In the genomic region with DNA sequence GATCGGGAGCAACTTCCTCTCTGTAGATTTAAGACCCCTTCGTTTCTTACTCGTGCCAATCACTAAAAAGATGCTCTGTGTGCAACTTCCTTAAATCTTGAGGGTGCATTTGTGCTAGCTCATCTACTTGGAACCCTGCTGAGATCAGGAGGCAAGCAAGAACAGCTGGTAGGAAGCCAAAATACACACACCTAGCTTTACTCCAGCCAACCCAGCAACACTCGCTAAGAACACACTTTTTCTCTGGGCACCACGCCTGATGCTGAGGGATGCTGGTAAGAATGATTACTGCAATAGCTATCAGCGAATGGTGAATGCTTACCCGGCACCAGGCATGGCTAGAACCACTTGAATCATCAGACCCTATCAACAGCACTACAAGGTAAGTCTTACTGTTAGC, we compare ENCODE assay signal across 24 mouse cellular contexts.
"Had no signal": no experiment of that assay in that cellular context is flagged by ENCODE, and none has a peak within 500 bp of the region (broad histone marks: within the 10 kb centered on the region; RNA-seq: fewer than 3 reads in every experiment).

No protein-coding gene starts in this region.

- H3K9ac ChIP-seq: heart, embryonic 12.5 days; hindbrain, embryonic 12.5 days; hindbrain, embryonic 14.5 days; intestine, embryonic 15.5 days; limb, embryonic 12.5 days had no signal

- ATAC-seq: hindbrain, embryonic 16.5 days; inflammation-experienced regulatory T-cells, adult 6 months; intestine, embryonic 15.5 days; intestine, postnatal 0 days had no signal

- H3K27ac ChIP-seq: gastrocnemius, adult 2 months; heart, adult 2 months; hindbrain, embryonic 10.5 days; hindbrain, embryonic 12.5 days; hindbrain, embryonic 14.5 days; intestine, embryonic 15.5 days; layer of hippocampus, adult 2 months; left cerebral cortex, adult 2 months; limb, embryonic 10.5 days; limb, embryonic 12.5 days had no signal

- DNase-seq: gastrocnemius, adult 2 months; gastrocnemius, postnatal 10 days; gastrocnemius, postnatal 25 days; heart, postnatal 10 days; heart, postnatal 4 days; kidney, adult 18-20 months; kidney, adult 8-10 months; kidney, postnatal 10 days; kidney, postnatal 25 days; kidney, postnatal 4 days had no signal

- H3K36me3 ChIP-seq: intestine, embryonic 15.5 days; limb, embryonic 10.5 days; limb, embryonic 12.5 days had no signal

- H3K4me3 ChIP-seq: gastrocnemius, adult 2 months; heart, adult 2 months; heart, embryonic 12.5 days; hindbrain, embryonic 10.5 days; hindbrain, embryonic 12.5 days; intestine, embryonic 15.5 days; layer of hippocampus, adult 2 months; left cerebral cortex, adult 2 months; limb, embryonic 10.5 days; limb, embryonic 12.5 days had no signal

- H3K27me3 ChIP-seq: heart, embryonic 12.5 days; hindbrain, embryonic 12.5 days; intestine, embryonic 15.5 days; limb, embryonic 12.5 days had no signal

- H3K4me1 ChIP-seq: heart, embryonic 12.5 days had no signal

- H3K9me3 ChIP-seq: hindbrain, embryonic 10.5 days; hindbrain, embryonic 12.5 days; intestine, embryonic 15.5 days; limb, embryonic 10.5 days; limb, embryonic 12.5 days had no signal

- H3K4me2 ChIP-seq: heart, embryonic 12.5 days; hindbrain, embryonic 12.5 days; hindbrain, embryonic 14.5 days; intestine, embryonic 15.5 days; limb, embryonic 12.5 days; liver, embryonic 11.5 days had no signal
